Mouse (Mus musculus): ENCODE measurements around the gene D17Wsu92e. TPM values are rescaled to one million over a fixed set of nuclear protein-coding genes. Genes with fewer than 3 reads are reported as not detected.

D17Wsu92e gene
- polyA plus RNA-seq, 1 experiment = 65.1 TPM

DNA sequence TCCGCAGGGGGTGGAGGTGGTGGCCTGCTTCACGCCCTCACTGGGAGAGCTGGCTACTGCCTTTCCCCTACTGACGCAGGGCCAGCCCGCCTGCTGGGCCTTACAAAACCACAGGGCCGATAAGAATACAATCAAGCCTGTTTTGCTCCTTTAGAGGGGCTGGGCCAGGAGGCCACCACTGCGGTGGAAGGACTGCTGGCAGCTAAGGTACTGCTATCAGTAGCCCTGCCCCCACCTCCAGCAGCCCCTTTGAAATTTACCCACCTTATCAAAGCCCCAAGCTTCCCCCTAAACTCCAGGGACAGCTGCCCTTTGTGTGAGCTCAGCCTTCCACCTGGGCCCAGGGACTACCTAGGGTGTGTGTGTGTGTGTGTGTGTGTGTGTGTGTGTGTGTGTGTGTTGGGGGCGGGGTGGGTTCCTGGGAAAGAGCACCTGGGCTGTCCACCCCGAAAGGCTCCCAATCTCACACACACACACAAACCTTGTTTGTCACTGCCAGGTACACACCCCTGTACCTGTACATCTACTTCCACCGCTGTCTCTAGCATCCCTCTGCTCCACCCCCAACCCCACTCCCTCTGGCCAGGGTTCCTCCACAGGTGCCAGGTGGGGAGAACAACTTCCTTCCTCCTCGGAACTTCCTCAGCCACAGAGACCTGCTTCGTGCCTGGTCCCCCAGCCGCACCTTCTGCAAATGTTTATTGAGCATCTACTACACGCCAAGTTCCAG is 85.9 kb downstream of the D17Wsu92e start:
- Histone ChIP-seq H3K4me3 (ENCODE audit: insufficient read depth, poor library complexity, severe bottlenecking) (no peak overlapping the region), H3K36me3 (ENCODE audit: control insufficient read depth, insufficient read depth) (no peaks in the 10 kb centered on the region), H3K27me3 (ENCODE audit: control insufficient read depth, insufficient read depth, insufficient read length) (peaks cover 8% of the 10 kb centered on the region), H3ac (ENCODE audit: control insufficient read depth, insufficient read length, low read depth) (no peak overlapping the region), H3K79me3 (ENCODE audit: low read depth) (no peaks in the 10 kb centered on the region), H3K79me2 (ENCODE audit: control insufficient read depth, insufficient read depth) (no peaks in the 10 kb centered on the region)
- TF ChIP-seq MAX (IDR thresholded peaks at IDR 0.05) (no peak), FOSL1 (IDR thresholded peaks at IDR 0.05; ENCODE audit: insufficient read depth, low read length, poor library complexity, severe bottlenecking) (no peak), MYOG (IDR thresholded peaks at IDR 0.05; ENCODE audit: control insufficient read depth, extremely low read depth, insufficient read length) (no peak), CEBPB (IDR thresholded peaks at IDR 0.05; ENCODE audit: low read depth) (no peak), CTCF (IDR thresholded peaks at IDR 0.05; ENCODE audit: control insufficient read depth, insufficient read depth, insufficient read length) (no peak), MYOD1 (IDR thresholded peaks at IDR 0.05; ENCODE audit: control insufficient read depth, insufficient read length, low read depth) (no peak)

DNA sequence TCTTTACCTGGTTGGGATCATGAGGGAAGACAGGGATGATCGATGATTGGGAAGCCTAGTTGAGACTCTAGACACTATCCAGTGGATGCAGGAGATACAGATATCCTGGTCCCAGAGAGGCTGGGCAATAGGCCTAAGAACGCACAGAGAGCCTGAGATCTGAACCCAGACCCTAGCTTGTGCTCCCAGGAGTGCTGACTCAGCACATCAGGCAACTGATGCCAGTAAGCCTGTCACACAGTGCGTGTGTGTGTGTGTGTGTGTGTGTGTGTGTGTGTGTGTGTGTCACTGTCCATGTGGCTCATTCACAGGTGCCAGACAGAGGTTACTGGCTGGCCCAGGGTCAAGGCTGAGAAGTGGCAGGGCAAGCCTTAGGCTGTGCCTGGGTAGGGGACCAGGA is 87.8 kb downstream of the D17Wsu92e start:
- Histone ChIP-seq H3ac (ENCODE audit: control insufficient read depth, insufficient read length, low read depth) (no peak overlapping the region), H3K27me3 (ENCODE audit: control insufficient read depth, insufficient read depth, insufficient read length) (peaks cover 20% of the 10 kb centered on the region), H3K36me3 (ENCODE audit: control insufficient read depth, insufficient read depth) (no peaks in the 10 kb centered on the region), H3K4me3 (ENCODE audit: insufficient read depth, poor library complexity, severe bottlenecking) (no peak overlapping the region), H3K79me2 (ENCODE audit: control insufficient read depth, insufficient read depth) (no peaks in the 10 kb centered on the region), H3K79me3 (ENCODE audit: low read depth) (no peaks in the 10 kb centered on the region)
- TF ChIP-seq MYOD1 (IDR thresholded peaks at IDR 0.05; ENCODE audit: control insufficient read depth, insufficient read length, low read depth) (no peak), FOSL1 (IDR thresholded peaks at IDR 0.05; ENCODE audit: insufficient read depth, low read length, poor library complexity, severe bottlenecking) (no peak), USF1 (IDR thresholded peaks at IDR 0.05; ENCODE audit: low read depth) (no peak), MYOG (IDR thresholded peaks at IDR 0.05; ENCODE audit: control insufficient read depth, extremely low read depth, insufficient read length) (no peak), CEBPB (IDR thresholded peaks at IDR 0.05; ENCODE audit: low read depth) (no peak), MAX (IDR thresholded peaks at IDR 0.05) (no peak), CTCF (IDR thresholded peaks at IDR 0.05; ENCODE audit: control insufficient read depth, insufficient read depth, insufficient read length) (no peak)

DNA sequence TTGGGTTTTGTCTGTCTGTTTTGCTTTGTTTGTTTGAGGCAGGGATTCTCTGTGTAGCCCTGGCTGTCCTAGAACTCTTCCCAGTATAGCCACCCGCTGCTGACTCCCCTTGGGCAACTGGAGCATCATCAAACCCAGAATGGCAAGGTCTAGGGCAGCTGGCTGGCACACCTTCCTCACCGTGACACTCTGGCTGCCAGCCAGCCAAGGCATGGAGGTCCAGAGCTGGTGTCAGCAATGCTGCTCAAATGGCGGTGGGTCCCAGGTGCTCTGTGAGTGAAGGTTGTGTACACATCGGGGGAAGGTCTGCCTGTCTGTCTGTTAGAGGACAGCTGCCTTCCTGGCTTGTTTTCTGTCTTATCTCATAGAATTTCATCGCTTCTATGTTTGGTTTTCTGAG is 88.3 kb downstream of the D17Wsu92e start:
- no peaks in the 10 kb centered on the region for H3K79me2 ChIP-seq (ENCODE audit: control insufficient read depth, insufficient read depth)
- no peak for TF ChIP-seq MYOG (IDR thresholded peaks at IDR 0.05; ENCODE audit: control insufficient read depth, extremely low read depth, insufficient read length)
- H3K79me3 ChIP-seq (ENCODE audit: low read depth) = no peaks in the 10 kb centered on the region
- no peak overlapping the region for H3ac ChIP-seq (ENCODE audit: control insufficient read depth, insufficient read length, low read depth)
- no peak overlapping the region for H3K4me3 ChIP-seq (ENCODE audit: insufficient read depth, poor library complexity, severe bottlenecking)
- peaks cover 20% of the 10 kb centered on the region for H3K27me3 ChIP-seq (ENCODE audit: control insufficient read depth, insufficient read depth, insufficient read length)
- no peaks in the 10 kb centered on the region for H3K36me3 ChIP-seq (ENCODE audit: control insufficient read depth, insufficient read depth)

DNA sequence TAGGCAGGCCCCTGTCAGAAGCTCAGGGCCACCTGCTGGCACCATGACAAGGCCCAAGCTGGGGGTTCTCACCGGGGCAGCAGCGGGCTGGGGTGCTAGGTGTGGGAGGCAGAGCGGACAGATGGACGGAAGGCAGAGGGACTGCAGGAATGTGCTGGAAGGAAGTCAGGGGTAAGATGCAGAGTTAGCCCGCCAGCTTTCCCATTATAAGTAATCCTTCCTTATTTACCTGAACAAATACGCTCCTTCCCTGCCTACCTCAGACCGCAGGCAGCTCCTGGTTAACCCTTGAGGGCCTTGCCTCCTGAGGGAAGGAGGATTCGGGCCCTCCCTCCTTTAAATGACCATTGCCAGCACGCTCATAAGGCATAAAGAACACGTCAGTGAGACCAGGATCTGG is 91.7 kb downstream of the D17Wsu92e start, which contains the start of gene Spdef:
Gene Spdef (minus strand): TSS at position 186 of the 400 bp plus-strand sequence.
- Histone ChIP-seq H3K27me3 (ENCODE audit: control insufficient read depth, insufficient read depth, insufficient read length) (peaks cover 35% of the 10 kb centered on the region), H3K4me3 (ENCODE audit: insufficient read depth, poor library complexity, severe bottlenecking) (no peak within 1 kb of the TSS), H3K79me2 (ENCODE audit: control insufficient read depth, insufficient read depth) (no peaks in the 10 kb centered on the region), H3K79me3 (ENCODE audit: low read depth) (no peaks in the 10 kb centered on the region), H3K36me3 (ENCODE audit: control insufficient read depth, insufficient read depth) (no peaks in the 10 kb centered on the region), H3ac (ENCODE audit: control insufficient read depth, insufficient read length, low read depth) (no peak within 1 kb of the TSS)
- TF ChIP-seq CTCF (IDR thresholded peaks at IDR 0.05; ENCODE audit: control insufficient read depth, insufficient read depth, insufficient read length) = no peak
- TF ChIP-seq MAX (IDR thresholded peaks at IDR 0.05) = no peak
- no peak for TF ChIP-seq USF1 (IDR thresholded peaks at IDR 0.05; ENCODE audit: low read depth)

DNA sequence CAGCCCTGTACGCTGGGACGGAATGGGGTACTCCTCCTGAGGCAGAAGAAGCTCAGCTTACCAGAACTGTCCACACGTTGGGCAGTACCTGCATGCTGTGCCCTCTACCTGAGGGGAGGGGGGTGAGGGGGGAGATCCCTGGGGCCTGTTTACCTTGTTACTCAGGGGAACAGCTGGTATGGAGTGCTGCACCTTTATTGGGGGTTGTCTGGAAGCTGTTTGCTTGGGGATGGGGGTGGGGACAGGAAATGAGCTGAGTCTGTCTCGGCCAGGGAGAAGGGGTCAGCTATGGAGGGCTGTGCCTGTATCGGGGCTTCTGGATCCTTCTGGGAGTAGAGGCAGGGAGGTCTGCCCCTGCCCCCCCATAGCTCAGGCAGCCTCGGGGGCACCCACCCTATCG is 93.9 kb downstream of the D17Wsu92e start:
- Histone ChIP-seq H3K36me3 (ENCODE audit: control insufficient read depth, insufficient read depth) (no peaks in the 10 kb centered on the region), H3K79me3 (ENCODE audit: low read depth) (no peaks in the 10 kb centered on the region), H3ac (ENCODE audit: control insufficient read depth, insufficient read length, low read depth) (no peak overlapping the region), H3K4me3 (ENCODE audit: insufficient read depth, poor library complexity, severe bottlenecking) (no peak overlapping the region), H3K79me2 (ENCODE audit: control insufficient read depth, insufficient read depth) (no peaks in the 10 kb centered on the region), H3K27me3 (ENCODE audit: control insufficient read depth, insufficient read depth, insufficient read length) (peaks cover 45% of the 10 kb centered on the region)
- TF ChIP-seq CTCF (IDR thresholded peaks at IDR 0.05; ENCODE audit: control insufficient read depth, insufficient read depth, insufficient read length) = no peak
- TF ChIP-seq FOSL1 (IDR thresholded peaks at IDR 0.05; ENCODE audit: insufficient read depth, low read length, poor library complexity, severe bottlenecking) = no peak
- TF ChIP-seq MAX (IDR thresholded peaks at IDR 0.05) = no peak
- no peak for TF ChIP-seq CEBPB (IDR thresholded peaks at IDR 0.05; ENCODE audit: low read depth)
- TF ChIP-seq MYOG (IDR thresholded peaks at IDR 0.05; ENCODE audit: control insufficient read depth, extremely low read depth, insufficient read length) = no peak
- no peak for TF ChIP-seq MYOD1 (IDR thresholded peaks at IDR 0.05; ENCODE audit: control insufficient read depth, insufficient read length, low read depth)
- no peak for TF ChIP-seq USF1 (IDR thresholded peaks at IDR 0.05; ENCODE audit: low read depth)

DNA sequence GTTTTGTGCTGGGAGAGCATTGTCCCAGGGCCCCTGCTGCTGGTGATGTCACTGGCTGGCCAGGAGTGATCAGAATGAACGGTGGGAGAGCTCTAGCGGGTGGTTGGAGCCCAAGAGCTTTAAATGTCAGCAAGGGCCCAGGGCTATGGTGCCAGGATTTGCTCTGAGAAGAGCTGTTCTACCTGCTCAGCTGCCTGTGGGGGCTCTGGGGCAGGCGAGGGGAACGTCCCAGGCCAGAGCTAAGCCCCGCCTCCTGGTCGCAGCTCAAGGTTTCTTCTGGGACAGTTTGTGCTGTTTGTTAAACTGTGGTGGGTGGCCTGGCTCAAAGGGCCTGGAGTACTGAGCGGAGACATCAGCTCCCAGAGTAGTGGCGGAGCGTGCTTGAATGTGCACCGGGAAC is 95.0 kb downstream of the D17Wsu92e start:
- H3K27me3 ChIP-seq (ENCODE audit: control insufficient read depth, insufficient read depth, insufficient read length) = peaks cover 48% of the 10 kb centered on the region
- H3K79me2 ChIP-seq (ENCODE audit: control insufficient read depth, insufficient read depth) = no peaks in the 10 kb centered on the region
- no peak overlapping the region for H3K4me3 ChIP-seq (ENCODE audit: insufficient read depth, poor library complexity, severe bottlenecking)
- no peaks in the 10 kb centered on the region for H3K79me3 ChIP-seq (ENCODE audit: low read depth)
- H3ac ChIP-seq (ENCODE audit: control insufficient read depth, insufficient read length, low read depth) = no peak overlapping the region
- no peaks in the 10 kb centered on the region for H3K36me3 ChIP-seq (ENCODE audit: control insufficient read depth, insufficient read depth)
- TF ChIP-seq CEBPB (IDR thresholded peaks at IDR 0.05; ENCODE audit: low read depth) = no peak
- no peak for TF ChIP-seq USF1 (IDR thresholded peaks at IDR 0.05; ENCODE audit: low read depth)
- no peak for TF ChIP-seq CTCF (IDR thresholded peaks at IDR 0.05; ENCODE audit: control insufficient read depth, insufficient read depth, insufficient read length)
- TF ChIP-seq MYOG (IDR thresholded peaks at IDR 0.05; ENCODE audit: control insufficient read depth, extremely low read depth, insufficient read length) = no peak
- TF ChIP-seq FOSL1 (IDR thresholded peaks at IDR 0.05; ENCODE audit: insufficient read depth, low read length, poor library complexity, severe bottlenecking) = no peak
- no peak for TF ChIP-seq MYOD1 (IDR thresholded peaks at IDR 0.05; ENCODE audit: control insufficient read depth, insufficient read length, low read depth)
- TF ChIP-seq MAX (IDR thresholded peaks at IDR 0.05) = no peak

Measured in C2C12 (cell line).